Mouse (Mus musculus) cerebellum, adult 18-20 months (tissue): ENCODE measurements around the gene Vsig2.

ENCODE experiments used
- DNase-seq, 2 experiments: peaks; one replicate each; pipeline ENCODE4 v3.0.0; 2021

The Vsig2 gene

GRCm38 (mm10) chr9:37539170-37540025 is at the start of gene Vsig2:
Gene Vsig2, plus strand, starts transcription at chr9:37539255.
- DNase-seq: no peak

GRCm38 (mm10) chr9:37489446-37490120 is 49.5 kb upstream of the Vsig2 start:
- peak; percentile 23 to 51 for DNase-seq

GRCm38 (mm10) chr9:37495761-37496160 is 43.3 kb upstream of the Vsig2 start:
- DNase-seq: no peak

DNA sequence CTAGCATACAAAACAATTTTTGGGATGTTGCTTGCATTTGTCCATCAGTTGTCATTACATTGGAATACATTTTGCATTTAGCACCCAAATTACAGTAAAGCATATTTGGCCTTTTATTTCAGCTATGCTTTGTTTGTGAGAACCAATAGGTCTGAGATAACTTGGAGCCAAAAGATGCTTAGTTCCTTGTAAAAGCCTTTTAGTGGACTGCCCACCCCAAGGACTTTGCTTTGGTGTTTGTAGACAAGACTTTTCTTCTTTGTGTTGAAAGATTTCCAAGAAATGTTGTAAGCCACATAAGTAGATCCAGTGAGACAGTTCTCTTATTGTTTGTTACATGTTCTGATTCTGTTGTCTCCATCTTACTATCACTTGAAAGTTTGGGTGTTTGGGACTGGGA is 42.7 kb upstream of the Vsig2 start:
- no peak for DNase-seq

- DNase-seq: no peak
Observed at GRCm38 (mm10) chr9:37500201-37500600, 38.9 kb upstream of the Vsig2 start.

DNA sequence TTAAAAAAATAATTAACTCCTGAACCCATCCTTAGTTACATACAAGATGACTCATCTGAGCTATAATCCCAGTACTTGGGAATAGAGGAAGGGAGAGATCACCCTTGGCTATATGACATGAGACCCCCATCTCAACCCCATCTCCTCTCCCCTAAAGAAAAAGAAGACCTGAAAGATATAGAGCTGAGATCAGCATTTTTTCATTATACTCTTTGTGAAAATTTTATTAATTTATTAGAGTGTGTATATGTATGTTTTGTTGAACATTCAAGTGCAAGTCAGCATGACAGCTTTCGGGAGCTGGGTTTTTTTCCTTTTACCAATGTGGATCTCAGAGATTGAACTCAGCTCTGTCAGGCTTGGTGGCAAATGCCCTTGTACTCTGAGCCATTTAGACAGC is 37.9 kb upstream of the Vsig2 start:
- no peak for DNase-seq

GRCm38 (mm10) chr9:37504348-37504747 is 34.7 kb upstream of the Vsig2 start:
- no peak for DNase-seq

- no peak for DNase-seq
Observed at GRCm38 (mm10) chr9:37506023-37506422, 33.0 kb upstream of the Vsig2 start.

- no peak for DNase-seq
Observed at GRCm38 (mm10) chr9:37512097-37512496, 27.0 kb upstream of the Vsig2 start.

DNA sequence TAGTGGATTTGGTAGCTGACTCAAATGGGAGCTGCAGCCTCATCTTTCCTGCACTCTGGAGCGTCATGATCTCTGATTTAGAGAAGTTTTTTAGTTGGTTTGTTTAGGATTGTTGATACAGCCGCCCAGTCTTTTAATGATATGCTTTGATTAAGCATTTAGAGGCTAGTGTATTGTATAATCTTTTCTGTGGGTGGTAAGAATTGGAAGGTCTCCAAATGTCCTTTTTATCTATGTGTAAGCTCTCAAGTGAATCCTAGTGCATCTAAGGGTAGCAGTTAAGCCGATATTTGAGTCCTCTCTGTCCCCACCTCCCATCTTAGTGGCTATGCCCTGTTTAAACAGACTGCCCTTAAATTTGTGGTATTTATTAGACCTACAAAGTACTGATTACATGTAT is 24.6 kb upstream of the Vsig2 start:
- DNase-seq: no peak

GRCm38 (mm10) chr9:37517467-37517866 is 21.6 kb upstream of the Vsig2 start:
- DNase-seq: no peak

DNA sequence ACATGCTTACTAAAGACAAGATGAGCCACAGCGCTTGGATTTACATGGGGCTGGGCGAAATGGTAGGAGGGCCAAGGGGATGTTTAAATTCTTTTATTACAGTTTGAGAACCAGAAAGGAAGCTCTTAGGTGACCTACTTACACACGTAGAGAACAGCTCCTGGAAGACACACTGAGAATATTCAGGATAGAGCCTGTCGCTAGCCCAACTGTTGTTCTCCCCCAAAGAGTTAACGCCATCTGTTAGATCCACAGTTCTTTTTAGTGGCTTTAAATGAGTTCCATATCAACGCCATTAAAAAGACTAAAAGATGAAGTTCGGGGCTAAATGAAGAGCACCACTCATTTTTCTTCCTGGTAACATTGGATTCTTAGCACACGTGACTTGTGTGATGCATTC is 20.1 kb upstream of the Vsig2 start:
- peak; percentile 46 to 51 for DNase-seq

- DNase-seq: peak; percentile 30
Observed at GRCm38 (mm10) chr9:37519995-37520394, 19.1 kb upstream of the Vsig2 start.

- no peak for DNase-seq
Observed at GRCm38 (mm10) chr9:37525461-37525860, 13.6 kb upstream of the Vsig2 start.

DNA sequence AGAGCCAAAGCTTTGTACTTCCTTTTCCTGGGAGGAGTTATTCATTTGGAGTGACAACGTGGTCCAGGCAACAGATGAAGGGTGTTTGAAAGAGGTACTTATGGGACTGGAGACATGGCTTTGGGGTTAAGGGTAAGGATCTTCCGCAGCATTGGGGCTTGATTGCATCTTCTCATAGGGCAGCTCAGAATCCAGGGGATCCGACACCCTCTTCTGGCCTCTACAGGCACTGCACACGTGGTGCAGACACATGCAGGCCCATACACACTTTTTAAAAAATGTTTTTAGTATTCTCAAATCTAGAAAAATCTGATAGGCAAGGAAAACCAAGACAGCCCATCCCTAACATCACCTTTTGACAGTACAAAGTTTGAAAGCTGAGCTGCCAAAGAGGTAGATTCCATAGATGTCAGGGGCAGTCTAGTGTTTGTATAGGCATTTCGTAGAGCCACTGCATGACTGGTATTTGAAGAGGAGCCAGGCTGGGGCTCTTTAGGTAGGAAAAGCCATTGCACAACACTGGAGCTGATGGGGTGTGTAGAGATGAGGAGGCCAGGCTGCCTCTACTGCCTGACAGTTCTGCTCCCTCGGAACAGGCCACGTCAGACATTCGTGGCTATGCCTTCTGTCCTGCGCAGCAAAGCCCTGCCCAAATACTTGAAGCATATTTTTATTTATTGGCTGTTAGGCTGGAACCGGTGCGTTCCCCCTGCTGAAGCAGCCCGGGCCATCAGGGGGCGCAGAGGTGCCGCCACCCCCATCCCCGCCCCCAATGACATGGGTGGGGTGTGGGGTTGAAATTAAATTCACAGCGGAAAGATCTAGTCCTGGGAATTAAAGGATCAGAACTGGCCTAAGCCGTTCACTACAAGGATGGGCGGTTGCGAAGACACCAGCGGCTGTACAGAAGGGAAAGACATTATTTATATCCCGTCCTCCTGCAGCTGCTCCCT is 12.3 kb upstream of the Vsig2 start:
- no peak for DNase-seq

GRCm38 (mm10) chr9:37527396-37528224 is 11.4 kb upstream of the Vsig2 start, which contains the start of gene Esam:
Gene Esam, plus strand, starts transcription at chr9:37528078.
- peak; percentile 24 to 31 for DNase-seq

DNA sequence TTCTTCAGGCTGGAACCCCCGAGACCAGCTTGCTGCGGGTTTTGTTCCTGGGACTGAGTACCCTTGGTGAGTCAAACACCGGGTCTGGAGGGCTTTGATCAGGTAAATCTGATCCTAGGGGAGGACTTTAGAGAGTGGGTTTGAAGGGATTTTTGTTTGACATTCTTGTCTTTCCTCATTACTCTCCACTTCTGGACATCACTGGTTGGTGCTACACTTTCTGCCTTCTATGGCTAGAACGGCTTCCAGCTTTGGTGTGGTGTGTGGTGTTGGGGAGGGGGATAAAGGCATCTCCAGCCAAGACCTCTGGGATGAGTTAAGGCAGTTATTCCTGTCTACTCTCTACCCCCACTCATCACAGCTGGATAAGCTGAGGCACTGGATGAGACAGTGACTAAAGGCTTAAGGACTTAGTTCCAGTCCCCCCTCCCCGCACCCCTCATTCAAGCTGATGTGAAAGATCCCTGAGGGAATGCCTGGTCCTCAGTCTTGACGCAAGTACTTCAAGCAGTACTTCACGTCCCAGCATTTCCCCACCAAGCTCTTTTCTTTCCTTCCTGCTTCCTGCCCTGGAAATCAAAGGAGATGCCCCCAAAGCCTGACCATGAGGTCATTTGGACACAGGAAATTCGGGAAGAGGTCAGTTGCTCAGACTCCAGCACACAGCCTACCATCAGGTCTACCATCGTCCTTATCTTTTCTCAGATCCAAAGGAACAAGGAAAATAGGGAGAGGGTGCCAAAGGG is 10.7 kb upstream of the Vsig2 start:
- no peak for DNase-seq

- peak; percentile 67 for DNase-seq
Observed at GRCm38 (mm10) chr9:37530031-37530887, 8.8 kb upstream of the Vsig2 start.

DNA sequence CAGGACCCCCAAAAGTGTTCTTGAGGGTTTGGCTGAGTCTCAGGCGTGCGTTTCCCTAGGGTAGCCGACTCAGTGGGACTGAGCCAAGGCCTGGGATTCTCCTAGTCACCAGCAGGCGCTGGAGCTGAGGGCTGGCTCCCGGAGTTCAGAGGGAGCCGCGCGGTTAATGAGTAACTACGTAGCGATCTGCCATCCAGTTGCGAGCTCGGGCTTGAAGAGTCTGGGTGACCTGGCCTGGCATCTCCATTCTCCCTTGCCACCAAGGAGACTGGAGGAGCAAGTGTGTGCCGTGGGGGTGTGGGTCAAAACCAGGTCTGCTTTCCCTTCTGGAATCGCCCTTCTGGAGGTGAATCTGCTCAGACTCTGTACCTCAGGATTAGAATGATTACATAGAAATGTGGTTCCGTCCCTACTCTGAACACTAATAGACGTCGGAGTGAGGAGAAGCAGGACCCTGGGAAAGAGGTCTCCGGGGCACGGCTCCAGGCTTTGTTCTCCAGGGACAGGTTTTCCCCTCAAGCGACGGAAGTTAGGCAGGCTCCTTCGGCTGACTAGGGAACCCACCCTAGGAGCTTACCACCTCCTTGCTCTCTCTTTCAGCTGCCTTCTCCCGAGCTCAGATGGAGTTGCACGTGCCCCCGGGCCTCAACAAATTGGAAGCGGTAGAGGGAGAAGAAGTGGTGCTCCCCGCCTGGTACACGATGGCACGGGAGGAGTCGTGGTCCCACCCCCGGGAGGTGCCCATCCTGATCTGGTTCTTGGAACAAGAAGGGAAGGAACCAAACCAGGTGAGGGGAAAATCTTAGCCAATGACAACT is 8.0 kb upstream of the Vsig2 start:
- peak; percentile 60 to 64 for DNase-seq
